Mouse (Mus musculus): ENCODE data around the gene Pcp4.

Pcp4 gene

DNA sequence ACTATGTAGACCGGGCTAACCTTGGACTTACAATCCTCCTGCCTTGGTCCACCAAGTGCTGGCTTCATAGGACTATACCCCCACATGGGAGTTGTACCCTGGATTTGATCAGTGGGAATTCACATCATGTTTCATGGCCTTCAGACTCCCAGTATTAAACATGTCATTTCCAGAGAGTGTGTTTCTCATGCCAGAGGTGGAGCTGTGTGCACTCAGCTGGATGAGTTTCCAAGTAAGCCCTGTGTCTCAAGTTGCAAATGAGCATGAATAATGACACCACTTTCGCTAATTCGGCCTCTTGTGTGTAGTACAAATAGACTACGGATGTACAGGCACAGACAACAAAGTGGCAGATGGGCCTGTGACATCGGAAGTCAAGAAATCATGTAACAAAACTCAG, 20.6 kb downstream of the Pcp4 start:
- no peak for DNase-seq

DNA sequence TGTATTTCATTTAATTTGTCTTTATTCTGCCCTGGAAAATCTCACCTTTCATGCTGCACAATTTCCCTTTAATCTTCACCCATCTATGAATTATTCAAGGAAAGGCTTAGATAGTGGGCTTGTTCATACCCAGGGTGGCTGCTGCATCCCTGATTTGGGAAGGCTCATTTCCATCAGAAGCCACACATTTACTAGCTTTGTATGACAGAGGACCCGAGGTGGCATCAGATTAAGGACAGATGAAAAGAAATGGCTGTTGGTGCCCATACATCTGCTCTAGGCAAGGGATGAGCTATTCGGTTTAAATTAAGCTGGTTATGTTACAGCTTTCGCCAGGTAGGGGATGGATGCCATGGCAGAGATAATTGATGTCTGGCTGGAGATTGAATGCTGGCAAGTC, 24.1 kb downstream of the Pcp4 start:
- DNase-seq: no peak

DNA sequence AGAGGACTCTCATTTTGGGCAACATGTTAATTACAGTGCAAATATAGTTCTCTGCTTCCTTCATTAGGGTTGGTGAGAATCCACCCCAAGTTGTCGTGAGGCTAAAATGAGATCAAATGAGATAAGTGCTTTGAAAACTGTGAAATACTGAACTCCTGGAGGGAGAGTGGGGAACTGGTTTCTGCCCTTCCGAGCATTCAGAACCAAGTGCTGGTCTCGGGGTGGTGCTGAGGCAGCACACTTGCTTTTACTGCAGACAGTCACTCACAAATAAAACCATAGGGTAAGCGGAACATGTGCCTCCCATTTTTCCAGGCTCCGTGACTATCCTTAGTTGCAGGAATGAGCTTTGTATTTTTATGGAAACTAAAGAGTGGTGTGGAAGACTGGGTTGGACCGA, 26.7 kb downstream of the Pcp4 start:
- no peak for DNase-seq

DNA sequence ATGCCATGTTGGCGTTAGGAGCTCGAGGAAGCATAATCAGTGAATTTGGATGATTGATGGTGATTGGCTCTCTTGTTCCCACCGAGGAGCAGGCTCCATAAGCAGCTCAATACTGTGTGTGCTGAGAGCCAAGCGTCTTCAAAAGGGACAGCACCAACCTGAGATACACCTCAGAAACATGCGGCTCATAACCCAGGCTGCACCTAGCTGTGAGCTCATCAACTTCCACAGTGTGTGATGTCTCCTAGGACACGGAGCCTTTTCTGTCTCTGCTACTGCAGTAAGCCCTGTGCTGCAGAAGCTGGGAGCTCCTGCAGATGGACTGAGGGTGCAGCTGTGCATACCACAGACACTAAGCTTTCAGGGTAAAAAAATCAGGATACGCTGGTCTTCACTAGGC, 31.5 kb downstream of the Pcp4 start:
- DNase-seq: no peak

DNA sequence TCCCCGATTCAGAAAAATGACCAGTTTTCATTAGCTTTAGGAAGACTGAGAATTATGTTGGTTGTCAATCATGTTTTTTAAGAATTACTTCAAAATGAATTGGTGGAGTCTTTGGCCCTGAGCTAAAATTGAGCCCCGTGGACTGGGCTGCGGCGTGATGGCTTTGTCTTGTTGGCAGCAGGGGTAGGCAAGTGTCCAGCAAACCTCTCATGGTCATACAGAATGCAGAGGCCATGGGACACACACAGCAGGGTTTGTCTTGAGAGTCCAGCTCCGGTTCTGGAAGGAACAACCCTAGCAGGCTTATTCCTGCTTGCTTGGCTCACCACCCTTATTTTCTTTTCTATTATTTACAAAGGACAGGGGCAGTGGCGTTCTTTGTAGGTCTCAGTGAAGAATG, 33.8 kb downstream of the Pcp4 start:
- no peak for DNase-seq

DNA sequence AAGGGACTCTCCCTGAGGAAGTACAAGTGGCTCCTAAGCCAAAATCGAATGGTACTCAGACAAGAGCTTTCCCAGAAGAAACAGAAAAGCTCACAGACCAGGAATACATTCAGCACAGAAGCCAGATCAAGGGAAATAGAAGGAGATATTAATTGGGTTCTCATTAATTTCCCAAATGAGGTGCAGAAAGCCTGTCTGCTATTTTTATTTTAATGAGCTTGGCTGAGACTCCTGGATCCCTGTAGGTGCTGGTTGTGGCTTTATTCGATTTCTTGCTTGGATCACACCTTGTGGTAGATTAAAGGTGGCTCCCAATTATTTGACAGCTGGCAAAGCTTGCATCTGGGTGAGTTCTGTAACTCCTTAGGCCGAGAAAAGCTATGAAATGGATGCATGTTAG, 35.2 kb downstream of the Pcp4 start:
- DNase-seq: no peak

DNA sequence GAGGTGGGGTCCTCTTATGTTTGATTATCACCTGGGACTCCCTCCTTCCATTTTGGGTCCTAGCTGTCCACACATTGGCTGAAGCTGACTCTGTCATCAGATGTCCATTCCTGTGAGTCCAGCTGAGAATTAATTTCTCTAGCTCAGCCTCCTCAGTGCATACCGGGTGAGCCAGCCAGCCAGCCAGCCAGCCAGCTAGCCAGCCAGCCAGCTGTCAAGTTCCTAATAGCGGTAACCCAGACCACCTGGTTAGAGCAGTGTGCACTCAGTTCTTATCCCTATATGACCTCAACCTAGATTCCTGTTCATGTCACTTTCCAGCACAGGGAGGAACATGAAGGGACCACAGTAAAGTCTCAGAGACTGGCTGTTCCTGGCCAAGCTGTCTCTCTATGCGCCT, 47.1 kb downstream of the Pcp4 start:
- DNase-seq: no peak

DNA sequence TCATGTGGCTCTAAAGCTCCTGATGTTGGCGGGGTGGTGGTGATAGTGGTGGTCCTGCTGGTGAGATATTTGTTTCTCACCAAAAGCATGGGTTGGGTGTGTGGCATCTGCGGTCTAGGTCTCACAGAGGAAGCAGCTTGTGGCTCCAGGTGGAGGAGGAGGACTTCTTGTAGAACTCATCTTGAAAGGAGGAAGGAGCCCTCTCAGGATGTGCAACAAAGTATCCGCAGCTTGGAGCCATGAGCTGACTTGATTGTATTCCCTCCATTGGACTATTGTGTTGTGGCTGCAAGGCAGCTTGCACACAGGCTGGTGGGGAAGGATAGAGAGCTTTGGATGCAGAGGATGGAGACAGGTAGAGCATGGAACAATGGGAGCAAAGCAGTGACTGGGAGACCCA, 60.1 kb downstream of the Pcp4 start:
- no peak for DNase-seq

DNA sequence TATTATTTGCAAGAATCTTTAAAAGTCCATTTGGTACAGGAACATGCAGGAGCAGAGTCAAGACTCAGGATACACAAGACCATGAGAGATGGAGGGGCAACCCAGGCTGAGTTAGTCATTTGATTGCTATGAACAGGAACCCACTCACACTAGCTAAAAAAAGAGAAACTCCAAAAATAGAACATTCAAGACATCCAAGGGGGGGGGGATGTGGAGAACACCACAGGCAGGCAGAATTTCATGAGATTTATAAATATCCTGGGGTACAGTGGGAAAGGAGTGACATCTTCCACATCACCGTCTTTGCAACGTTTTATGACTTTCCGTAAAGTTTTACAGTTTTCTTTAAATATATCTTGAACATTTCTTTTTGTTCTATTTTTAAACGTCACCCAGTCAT, 61.1 kb downstream of the Pcp4 start:
- no peak for DNase-seq

DNA sequence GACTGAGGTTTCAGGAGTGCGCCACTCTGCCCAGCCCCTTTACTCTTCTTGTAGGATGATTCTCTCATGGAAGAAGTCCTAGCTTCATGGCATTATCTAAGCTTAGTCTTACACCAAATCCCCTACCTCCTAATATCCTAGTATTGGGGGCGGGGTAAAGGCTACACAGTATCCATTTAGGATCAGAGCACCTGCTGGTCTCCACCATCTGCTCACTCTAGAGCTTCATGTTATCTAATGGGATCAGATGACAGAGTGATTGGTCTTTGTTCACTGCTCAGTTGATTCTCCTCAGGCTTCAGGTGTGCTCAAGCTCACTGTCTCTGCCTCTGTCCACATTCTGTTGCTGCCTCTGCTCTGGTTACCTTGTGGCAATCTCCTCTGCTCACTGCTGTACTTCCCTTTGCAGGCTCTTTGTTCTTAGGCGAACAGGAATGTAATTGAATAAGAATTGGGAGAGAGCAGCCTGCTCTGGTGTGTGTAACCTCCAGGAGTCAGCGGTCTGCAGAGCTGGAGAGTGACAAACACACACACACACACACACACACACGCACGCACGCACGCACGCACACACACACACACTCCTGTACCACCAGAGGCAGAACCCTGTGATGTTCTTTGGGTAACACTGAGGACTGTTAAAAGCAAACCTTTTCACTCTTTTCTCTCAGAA, 62.6 kb downstream of the Pcp4 start:
- DNase-seq: no peak

DNA sequence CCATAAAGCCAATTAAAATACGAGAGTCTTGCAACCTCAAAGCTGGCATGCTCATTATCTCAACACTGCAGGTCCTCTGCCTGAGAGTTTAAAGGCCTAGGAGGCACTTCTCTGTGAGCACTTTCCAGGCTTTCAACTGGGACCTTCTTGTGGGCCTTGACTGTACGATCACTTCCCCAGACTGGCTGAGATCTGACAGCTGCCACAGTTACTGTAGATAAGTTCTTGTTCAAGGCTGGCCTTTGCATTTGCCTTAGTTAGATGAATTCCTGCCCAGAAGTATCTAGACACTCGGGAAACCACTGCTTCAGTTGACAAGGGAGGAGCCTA, 63.1 kb downstream of the Pcp4 start:
- no peak for DNase-seq

DNA sequence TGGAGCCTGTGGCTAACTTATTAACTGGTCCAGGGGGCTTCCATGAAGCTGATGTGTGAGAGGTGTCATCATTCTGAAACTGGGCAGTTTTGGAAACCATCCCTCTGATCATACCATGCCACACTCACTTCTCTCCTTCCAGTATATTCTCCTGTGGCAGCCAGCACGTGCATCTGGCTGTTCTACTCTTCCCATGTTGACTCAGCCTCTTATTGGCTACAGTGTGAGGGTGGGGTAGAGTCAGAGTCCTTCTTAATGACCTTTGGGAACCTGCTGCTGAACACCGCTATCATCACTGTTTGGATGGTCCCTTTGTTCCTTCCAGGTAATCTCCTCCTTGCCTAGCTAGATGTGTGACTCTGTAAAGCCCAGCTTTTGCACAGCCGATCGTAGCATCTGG, 63.6 kb downstream of the Pcp4 start:
- DNase-seq: no peak

DNA sequence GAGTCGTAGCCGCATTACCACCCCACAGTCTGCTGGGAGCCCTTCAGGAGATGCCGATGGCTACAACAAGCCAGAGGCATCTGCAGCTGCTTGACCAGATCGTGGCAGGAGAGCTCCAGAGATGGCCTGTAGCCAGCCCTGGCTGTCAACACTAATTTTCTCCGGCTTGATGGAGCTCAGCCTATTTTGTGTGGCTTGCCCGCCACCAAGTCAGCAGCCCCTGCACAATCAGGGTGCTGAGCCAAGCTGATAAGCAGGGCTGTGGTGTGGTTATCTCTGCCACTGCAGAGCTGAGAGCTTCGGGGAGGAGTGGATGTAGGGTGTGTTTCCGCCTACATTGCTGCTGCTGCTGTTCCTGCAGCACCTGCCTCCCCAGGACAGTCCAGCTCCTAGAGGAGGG, 66.3 kb downstream of the Pcp4 start:
- DNase-seq: no peak

DNA sequence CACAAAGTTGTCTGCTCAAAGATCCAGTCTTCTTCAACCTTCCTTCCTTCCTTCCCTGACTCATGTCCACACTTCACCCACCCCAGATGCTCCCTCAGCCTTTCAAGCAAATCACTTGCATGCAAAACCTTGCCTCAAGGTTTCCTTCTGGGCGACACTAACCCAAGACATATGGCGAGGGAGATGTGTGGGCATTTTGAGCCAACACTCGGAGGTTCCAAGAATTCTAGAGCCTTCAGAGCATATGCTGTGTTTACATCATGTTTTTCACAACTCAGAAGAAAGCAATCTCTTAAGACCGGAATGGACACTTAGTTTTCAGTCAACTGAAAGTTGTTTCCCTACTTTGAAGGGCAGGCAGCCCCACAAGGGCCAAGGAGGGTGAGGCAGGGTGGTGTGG, 67.9 kb downstream of the Pcp4 start:
- DNase-seq: no peak

DNA sequence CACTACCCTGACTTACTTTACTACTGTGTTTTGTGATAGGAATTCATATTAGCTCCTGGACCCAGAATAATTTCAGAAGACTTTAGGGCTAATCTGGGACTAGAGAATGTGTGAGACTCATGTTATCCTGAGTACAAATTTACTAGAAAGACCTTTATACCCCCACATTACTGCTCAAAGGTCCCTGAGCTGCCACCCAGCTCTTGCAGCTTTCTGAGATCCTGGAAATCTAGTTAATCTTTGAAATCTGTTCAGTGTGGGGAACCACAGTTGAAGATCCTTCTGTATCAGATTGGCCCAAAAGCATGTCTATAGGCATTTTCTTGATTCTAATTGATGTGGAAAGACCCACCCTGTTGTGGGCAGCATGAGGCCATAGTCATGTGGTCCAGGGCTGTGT, 69.0 kb downstream of the Pcp4 start:
- no peak for DNase-seq

DNA sequence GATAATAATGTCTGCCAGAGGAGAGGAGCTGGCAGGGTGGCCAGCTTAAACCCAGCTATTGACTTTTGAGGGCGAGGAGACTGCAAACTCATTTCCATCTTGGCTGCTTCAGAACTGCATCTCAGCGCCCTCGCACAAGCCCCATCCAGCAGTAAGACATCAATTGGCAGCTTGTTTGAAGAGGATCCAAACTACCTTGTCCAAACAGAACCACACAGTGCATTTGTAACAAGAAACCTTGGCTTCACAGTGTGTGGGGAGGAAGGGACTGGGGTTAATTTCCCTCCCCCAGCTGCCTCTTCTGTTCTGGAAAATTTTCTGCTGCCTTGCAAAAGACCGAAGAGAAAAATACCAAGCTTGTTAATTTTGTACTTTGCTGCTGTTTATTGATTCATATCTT, 71.7 kb downstream of the Pcp4 start:
- DNase-seq: no peak

DNA sequence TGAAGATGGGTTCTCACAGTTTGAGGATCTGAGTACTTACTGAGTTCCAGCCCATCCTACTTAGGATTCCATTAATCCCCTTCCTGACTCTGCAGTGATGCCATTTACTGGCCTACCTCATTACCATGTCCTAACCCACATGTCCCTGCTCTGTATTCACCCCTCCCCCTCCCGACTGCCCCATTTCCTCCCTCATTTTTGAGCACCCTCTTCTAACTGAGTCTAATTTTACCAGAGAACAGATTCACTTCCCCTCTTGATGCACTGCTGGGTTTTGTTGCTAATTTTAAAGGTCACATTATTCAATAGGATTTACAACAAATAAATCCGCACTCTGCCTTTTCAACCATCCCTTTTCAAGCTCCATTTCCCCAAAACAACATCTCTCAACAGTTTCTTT, 73.7 kb downstream of the Pcp4 start:
- DNase-seq: no peak

DNA sequence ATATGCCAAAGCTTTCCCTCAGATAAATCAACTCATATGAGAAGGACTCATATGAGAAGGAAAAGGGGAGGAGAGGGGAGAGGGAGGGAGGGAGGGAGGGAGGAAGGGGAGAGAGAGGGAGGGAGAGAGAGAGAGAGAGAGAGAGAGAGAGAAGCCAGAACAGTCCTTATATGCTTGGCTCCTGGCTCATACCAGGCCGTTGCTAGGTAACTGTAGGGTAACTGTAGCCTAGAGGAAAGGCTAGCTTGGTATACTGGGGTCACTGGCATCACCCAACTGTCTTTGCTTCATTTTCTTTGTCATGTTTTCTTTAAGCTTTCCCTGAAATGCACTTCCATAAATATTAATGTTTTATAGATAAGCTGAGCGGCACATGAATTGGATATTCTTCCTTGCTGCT, 85.3 kb downstream of the Pcp4 start:
- no peak for DNase-seq

DNA sequence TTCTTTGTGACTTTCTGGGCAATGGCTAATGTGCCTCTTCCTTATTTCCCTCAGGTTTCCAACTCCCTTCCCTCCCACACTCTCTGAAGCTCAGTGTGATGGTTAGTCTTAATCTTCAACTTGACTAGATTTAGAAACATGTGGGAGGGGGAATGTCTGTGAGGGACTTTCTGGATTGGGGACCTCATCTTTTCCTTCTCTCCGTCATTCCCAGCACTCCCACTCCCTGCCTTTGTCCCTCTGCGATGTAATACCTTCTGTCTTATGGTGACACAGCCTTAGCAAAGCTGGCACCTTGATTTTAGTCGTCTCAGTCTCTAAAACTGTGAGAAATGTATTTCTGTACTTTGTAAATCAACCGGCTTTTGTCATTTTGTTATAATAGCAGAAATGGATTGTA, 88.0 kb downstream of the Pcp4 start:
- DNase-seq: no peak

DNA sequence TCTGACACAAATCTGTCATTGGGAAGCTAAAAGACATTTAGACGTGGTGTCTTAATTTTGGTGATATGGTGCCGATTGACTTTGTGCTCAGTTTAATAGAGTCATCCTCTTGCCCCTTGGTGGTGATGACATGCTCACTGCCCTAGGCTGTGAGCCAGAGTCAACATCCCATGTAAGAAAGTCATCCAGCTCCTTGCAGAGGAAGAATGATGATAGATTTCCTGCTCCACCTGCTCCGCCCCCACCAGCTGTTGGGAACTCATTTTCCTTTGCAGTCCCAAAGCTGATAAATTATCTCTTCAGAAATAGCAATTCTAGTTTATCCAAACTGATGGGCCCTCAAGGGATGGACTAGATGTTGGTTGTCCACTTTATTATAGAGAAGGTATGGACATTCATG, 89.2 kb downstream of the Pcp4 start:
- DNase-seq: no peak

DNA sequence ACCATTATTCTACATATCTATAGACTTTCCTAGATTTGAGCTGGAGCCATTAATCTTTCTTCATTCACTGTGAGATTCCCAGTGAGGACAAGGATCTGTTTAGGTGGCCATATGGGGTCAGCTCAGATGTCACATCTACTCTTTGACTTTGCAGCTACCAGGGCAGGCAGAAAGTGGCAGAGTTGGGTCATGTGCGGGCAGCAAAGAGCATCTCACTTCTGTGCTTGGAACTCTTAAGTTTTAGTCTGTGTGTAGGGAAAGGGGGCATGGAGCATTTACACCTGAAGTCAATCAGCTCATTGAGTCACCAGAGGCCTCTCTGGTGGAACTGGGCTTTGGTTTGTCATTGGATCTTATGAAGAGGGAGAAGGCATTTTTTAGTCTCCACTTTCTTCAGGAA, 90.9 kb downstream of the Pcp4 start:
- no peak for DNase-seq

DNA sequence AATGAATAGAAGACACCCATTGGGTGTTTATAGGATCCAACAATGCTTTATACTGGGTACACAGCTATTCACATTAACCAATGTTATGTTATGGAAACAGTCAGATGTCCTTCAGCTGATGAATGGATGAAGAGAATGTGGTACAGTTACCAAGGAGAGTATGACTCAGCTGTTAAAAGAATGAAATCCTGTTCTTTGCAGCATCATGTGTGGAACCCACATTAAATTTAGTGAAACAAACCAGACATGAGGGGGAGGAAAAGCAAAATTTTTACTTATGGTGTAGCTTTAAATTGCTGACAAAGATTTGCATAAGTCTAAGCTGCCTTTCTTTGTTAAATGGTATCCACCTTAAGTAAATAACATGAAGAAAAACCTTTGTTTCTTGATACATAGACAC, 92.4 kb downstream of the Pcp4 start:
- DNase-seq: no peak

DNA sequence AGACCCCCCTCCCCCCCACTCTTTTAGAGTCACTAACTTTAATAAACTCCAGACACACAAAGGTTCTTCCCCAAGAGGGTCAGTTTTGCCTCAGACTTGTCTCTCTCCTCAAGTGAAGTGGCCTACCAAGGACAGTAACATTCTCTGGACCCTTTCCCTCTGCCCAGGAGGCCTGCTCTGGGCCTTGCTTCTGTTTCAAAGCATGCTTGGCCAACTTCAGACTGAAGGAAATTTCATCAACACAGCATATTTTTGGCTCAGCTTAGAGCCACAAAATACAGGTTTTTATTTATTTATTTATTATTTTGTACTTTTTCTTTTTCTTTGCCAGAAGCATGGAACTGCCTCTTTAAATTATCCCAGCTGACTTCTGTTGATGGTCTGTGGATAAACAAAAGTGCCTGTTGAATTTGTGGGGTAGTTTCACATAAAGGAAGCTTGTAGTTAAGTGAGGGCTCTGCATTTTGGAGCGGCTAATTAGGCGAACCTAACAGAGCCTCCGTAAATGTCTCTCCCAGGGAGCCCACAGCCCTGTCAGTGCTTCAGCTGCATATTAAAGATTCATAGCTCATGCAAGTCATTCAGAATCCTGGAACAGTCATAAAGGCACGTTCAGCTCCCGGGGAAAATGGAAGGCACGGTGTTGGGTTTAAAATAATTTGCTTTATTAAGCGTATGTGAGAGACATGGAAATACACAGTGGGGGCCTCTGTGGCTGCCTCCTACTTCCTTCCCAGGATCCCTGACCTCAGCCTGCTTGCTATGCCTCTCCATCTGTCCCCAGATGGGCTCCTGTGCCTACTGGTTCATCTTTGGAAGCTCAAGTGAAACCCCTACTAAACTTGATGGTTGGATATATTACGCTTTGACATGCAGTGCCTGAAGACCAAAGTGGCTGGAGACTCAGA, 96.2 kb downstream of the Pcp4 start:
- no peak for DNase-seq

DNA sequence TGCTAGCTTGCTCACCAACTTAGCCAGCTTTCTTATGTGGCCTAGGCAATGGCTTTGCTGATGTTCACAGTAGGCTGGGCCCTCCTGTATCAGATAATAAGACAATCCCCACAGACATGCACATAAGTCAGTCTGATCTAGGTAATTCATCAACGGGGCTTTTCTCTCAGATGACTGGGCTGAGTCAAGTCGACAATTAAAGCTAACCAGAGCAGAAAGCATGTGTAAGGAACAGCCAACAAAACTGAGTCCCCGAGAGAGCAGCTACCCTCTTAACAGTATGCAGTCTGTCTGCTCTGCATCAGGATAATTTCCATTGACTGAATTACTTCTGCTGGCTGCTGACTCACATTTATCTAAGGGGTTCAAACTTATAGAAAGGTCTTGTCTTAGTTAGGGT, 100.0 kb downstream of the Pcp4 start:
- no peak for DNase-seq
